Mouse (Mus musculus): Measurements from ENCODE around the gene Col9a1.

The Col9a1 gene

GRCm38 (mm10) chr1:24219041-24219440 is 41.6 kb downstream of the Col9a1 start:
- DNase-seq (ENCODE audit: low read depth, low spot score) = no peak

GRCm38 (mm10) chr1:24222231-24222630 is 44.8 kb downstream of the Col9a1 start:
- DNase-seq (ENCODE audit: low read depth, low spot score) = no peak

GRCm38 (mm10) chr1:24222981-24223612 is 45.7 kb downstream of the Col9a1 start:
- DNase-seq (ENCODE audit: low read depth, low spot score) = no peak

GRCm38 (mm10) chr1:24225825-24226526 is 48.6 kb downstream of the Col9a1 start:
- peak; percentile 71 for DNase-seq (ENCODE audit: low read depth, low spot score)

- DNase-seq (ENCODE audit: low read depth, low spot score) = no peak
Measured at GRCm38 (mm10) chr1:24226941-24227711, 49.7 kb downstream of the Col9a1 start.

- no peak for DNase-seq (ENCODE audit: low read depth, low spot score)
Measured at GRCm38 (mm10) chr1:24229552-24229951, 52.1 kb downstream of the Col9a1 start.

- DNase-seq (ENCODE audit: low read depth, low spot score) = peak; percentile 54
Measured at GRCm38 (mm10) chr1:24230428-24230827, 53.0 kb downstream of the Col9a1 start.

GRCm38 (mm10) chr1:24231504-24232270 is 54.3 kb downstream of the Col9a1 start:
- DNase-seq (ENCODE audit: low read depth, low spot score) = no peak

GRCm38 (mm10) chr1:24236330-24236729 is 58.9 kb downstream of the Col9a1 start:
- DNase-seq (ENCODE audit: low read depth, low spot score) = no peak

- DNase-seq (ENCODE audit: low read depth, low spot score) = no peak
Measured at GRCm38 (mm10) chr1:24240039-24240691, 62.8 kb downstream of the Col9a1 start.

- DNase-seq (ENCODE audit: low read depth, low spot score) = no peak
Measured at GRCm38 (mm10) chr1:24244931-24245330, 67.5 kb downstream of the Col9a1 start.

GRCm38 (mm10) chr1:24245700-24246375 is 68.4 kb downstream of the Col9a1 start:
- no peak for DNase-seq (ENCODE audit: low read depth, low spot score)

- no peak for DNase-seq (ENCODE audit: low read depth, low spot score)
Measured at GRCm38 (mm10) chr1:24248294-24249104, 71.1 kb downstream of the Col9a1 start.

- DNase-seq (ENCODE audit: low read depth, low spot score) = peak; percentile 69
Measured at GRCm38 (mm10) chr1:24249105-24249664, 71.8 kb downstream of the Col9a1 start.

GRCm38 (mm10) chr1:24257961-24258360 is 80.6 kb downstream of the Col9a1 start:
- no peak for DNase-seq (ENCODE audit: low read depth, low spot score)

GRCm38 (mm10) chr1:24259419-24259818 is 82.0 kb downstream of the Col9a1 start:
- DNase-seq (ENCODE audit: low read depth, low spot score) = no peak

GRCm38 (mm10) chr1:24261181-24261580 is 83.8 kb downstream of the Col9a1 start:
- no peak for DNase-seq (ENCODE audit: low read depth, low spot score)

- DNase-seq (ENCODE audit: low read depth, low spot score) = no peak
Measured at GRCm38 (mm10) chr1:24267022-24267421, 89.6 kb downstream of the Col9a1 start.

GRCm38 (mm10) chr1:24286360-24286759 is 109.0 kb downstream of the Col9a1 start:
- peak; percentile 70 for DNase-seq (ENCODE audit: low read depth, low spot score)

Measured in mesoderm, embryonic 11.5 days (tissue).